Mouse (Mus musculus) naive thymus-derived CD4-positive, alpha-beta T cell, adult 2 months (primary cell): ENCODE data around the gene Clmn.

Experiments used
- DNase-seq: peaks from one replicate; pipeline ENCODE4 v3.0.0-alpha.2; 2011; ENCODE audit warnings: low read depth

The Clmn gene

GRCm38 (mm10) chr12:104814291-104814690 lies 50.6 kb downstream of the Clmn start:
- no peak for DNase-seq

- DNase-seq: no peak
Measured at GRCm38 (mm10) chr12:104813762-104814161, 51.1 kb downstream of the Clmn start.

- peak; percentile 13 for DNase-seq
Measured at GRCm38 (mm10) chr12:104812711-104813110, 52.2 kb downstream of the Clmn start.

GRCm38 (mm10) chr12:104810923-104811443 lies 53.9 kb downstream of the Clmn start:
- DNase-seq: no peak

- no peak for DNase-seq
Measured at GRCm38 (mm10) chr12:104808421-104809067, 56.3 kb downstream of the Clmn start.

GRCm38 (mm10) chr12:104806680-104807375 lies 58.0 kb downstream of the Clmn start:
- DNase-seq: no peak

- no peak for DNase-seq
Measured at GRCm38 (mm10) chr12:104801494-104802260, 63.2 kb downstream of the Clmn start.

- no peak for DNase-seq
Measured at GRCm38 (mm10) chr12:104799365-104799764, 65.5 kb downstream of the Clmn start.

GRCm38 (mm10) chr12:104797905-104798304 lies 67.0 kb downstream of the Clmn start:
- no peak for DNase-seq

GRCm38 (mm10) chr12:104796635-104797378 lies 68.1 kb downstream of the Clmn start:
- no peak for DNase-seq

GRCm38 (mm10) chr12:104794957-104795356 lies 69.9 kb downstream of the Clmn start:
- DNase-seq: no peak

- DNase-seq: no peak
Measured at GRCm38 (mm10) chr12:104793486-104793885, 71.4 kb downstream of the Clmn start.

GRCm38 (mm10) chr12:104777603-104778002 lies 87.3 kb downstream of the Clmn start:
- DNase-seq: no peak

- no peak for DNase-seq
Measured at GRCm38 (mm10) chr12:104771941-104772340, 92.9 kb downstream of the Clmn start.

GRCm38 (mm10) chr12:104769201-104769785 lies 95.6 kb downstream of the Clmn start:
- no peak for DNase-seq

GRCm38 (mm10) chr12:104767183-104767582 lies 97.7 kb downstream of the Clmn start:
- DNase-seq: no peak

- no peak for DNase-seq
Measured at GRCm38 (mm10) chr12:104765761-104766160, 99.1 kb downstream of the Clmn start.

- DNase-seq: no peak
Measured at GRCm38 (mm10) chr12:104765116-104765515, 99.8 kb downstream of the Clmn start.

GRCm38 (mm10) chr12:104763918-104764317 lies 101.0 kb downstream of the Clmn start:
- DNase-seq: no peak

GRCm38 (mm10) chr12:104761411-104761810 lies 103.5 kb downstream of the Clmn start:
- no peak for DNase-seq

- no peak for DNase-seq
Measured at GRCm38 (mm10) chr12:104758066-104758465, 106.8 kb downstream of the Clmn start.

- no peak for DNase-seq
Measured at GRCm38 (mm10) chr12:104753686-104754085, 111.2 kb downstream of the Clmn start.
